Mouse (Mus musculus) small intestine, adult 2 months (tissue): ENCODE results near the gene Dusp13.

Experiments used
- CTCF ChIP-seq: fragments of 200-500 bp; IDR thresholded peaks from 2 replicates; pipeline ENCODE4 v1.5.1; 2012; ENCODE audit warnings: low read depth, mild to moderate bottlenecking, control low read depth, inconsistent platforms, low read length, moderate library complexity, mixed read lengths; ENCODE audit not compliant: insufficient replicate concordance, insufficient read length; ENCODE audit errors: extremely low read depth
- POLR2A ChIP-seq: fragments of 200-500 bp; IDR thresholded peaks from 2 replicates; pipeline ENCODE4 v1.6.1; 2012; ENCODE audit warnings: low read depth, mild to moderate bottlenecking, control low read depth, inconsistent platforms, low read length, moderate library complexity

GRCm38 (mm10) chr14:21691070-21691469 lies 59.9 kb downstream of the Dusp13 start:
- TF ChIP-seq POLR2A (no peak), CTCF (no peak)
